Mouse (Mus musculus) heart, adult 2 months (tissue): ENCODE data around the gene Adprhl2. TPM values are rescaled to one million over a fixed set of nuclear protein-coding genes. Genes with fewer than 3 reads are reported as not detected.

Experiments
- DNase-seq, 2 experiments: peaks; one replicate each; pipeline ENCODE4 v3.0.0; 2021
- H3K27ac ChIP-seq: fragments of 200-600 bp; 2 replicates; pipeline ENCODE4 v1.8.1; 2022
- H3K27me3 ChIP-seq: fragments of 200-500 bp; 2 replicates; pipeline ENCODE4 v1.6.1; 2012; ENCODE audit warnings: mild to moderate bottlenecking, low read length, inconsistent platforms, mixed read lengths; ENCODE audit not compliant: control insufficient read depth, insufficient read depth
- H3K36me3 ChIP-seq: fragments of 200-500 bp; 2 replicates; pipeline ENCODE4 v1.6.1; 2012; ENCODE audit warnings: low read length, inconsistent platforms; ENCODE audit not compliant: control insufficient read depth, insufficient read depth
- H3K4me1 ChIP-seq: fragments of 200-500 bp; 2 replicates; pipeline ENCODE4 v1.6.1; 2011; ENCODE audit warnings: low read length; ENCODE audit not compliant: control insufficient read depth, insufficient read depth
- H3K4me3 ChIP-seq: fragments of 200-600 bp; 2 replicates; pipeline ENCODE4 v1.8.1; 2022
- H3K79me2 ChIP-seq: fragments of 200-500 bp; replicated peaks from 2 replicates; pipeline ENCODE4 v1.6.1; 2012; ENCODE audit warnings: mild to moderate bottlenecking, inconsistent platforms, low read length, moderate library complexity, mixed read lengths; ENCODE audit not compliant: control insufficient read depth, insufficient read depth
- H3K9ac ChIP-seq: fragments of 200-500 bp; 2 replicates; pipeline ENCODE4 v1.6.1; 2012; ENCODE audit warnings: low read depth, mild to moderate bottlenecking, control low read depth, inconsistent platforms, low read length, mixed read lengths
- CTCF ChIP-seq: fragments of 200-600 bp; IDR thresholded peaks from 2 replicates; pipeline ENCODE4 v1.8.1; 2022; ENCODE audit warnings: antibody characterized with exemption, mild to moderate bottlenecking, moderate library complexity
- EP300 ChIP-seq: fragments of 200-500 bp; IDR thresholded peaks from 2 replicates; pipeline ENCODE4 v1.6.1; 2011; ENCODE audit warnings: low read depth, low read length, control low read depth; ENCODE audit not compliant: insufficient read depth
- POLR2A ChIP-seq: fragments of 200-500 bp; IDR thresholded peaks from 2 replicates; pipeline ENCODE4 v1.6.1; 2011; ENCODE audit warnings: mild to moderate bottlenecking, low read depth, low read length, control low read depth; ENCODE audit not compliant: insufficient read depth
- WGBS: fragments of 180-500 bp; shearing (Covaris S2); methylation state at CpG from one replicate; pipeline ENCODE4 v1.1.7; 2018; 5-methylcytosine and 5-hydroxymethylcytosine counted together
- intact Hi-C: fragments of 180-260 bp; cut with DNase I; formaldehyde crosslinking; loops from one replicate; pipeline ENCODE4 v1.15.1; 2025
- polyA plus RNA-seq: library from polyadenylated mRNA; depleted of rRNA; stranded (reverse); fragments of >200 nt; gene quantifications from 2 replicates; pipeline ENCODE4 v1.2.3, GENCODE M21; 2012
- total RNA-seq, 2 experiments: library from RNA; stranded (reverse); gene quantifications; 2 replicates each; pipeline ENCODE4 v1.2.3; 2021

Gene Adprhl2
- total and polyA plus RNA-seq, 3 experiments: 12.9 to 14.7 (median 13.0) TPM

GRCm38 (mm10) chr4:126291196-126291595 is 30.3 kb downstream of the Adprhl2 start:
- 44% methylated on average over 13 of the region's 13 CpGs for WGBS
- no peak for DNase-seq

GRCm38 (mm10) chr4:126290314-126290713 is 31.2 kb downstream of the Adprhl2 start:
- no peak overlapping the region for H3K27ac ChIP-seq
- no peak for DNase-seq
- TF ChIP-seq POLR2A: no peak
- TF ChIP-seq CTCF: no peak
- TF ChIP-seq EP300: no peak
- H3K4me1 ChIP-seq: peaks cover 3% of the 10 kb centered on the region
- peaks cover 5% of the 10 kb centered on the region for H3K27me3 ChIP-seq
- 87% methylated on average over 8 of the region's 8 CpGs for WGBS
- no peaks in the 10 kb centered on the region for H3K36me3 ChIP-seq
- intact Hi-C loops: no loop called here
- H3K4me3 ChIP-seq: no peak overlapping the region
- no peaks in the 10 kb centered on the region for H3K79me2 ChIP-seq
- no peak overlapping the region for H3K9ac ChIP-seq

More at GRCm38 (mm10) chr4:126291196-126291595, 30.3 kb downstream of the Adprhl2 start:
- Histone ChIP-seq H3K27me3 (peaks cover 3% of the 10 kb centered on the region), H3K27ac (no peak overlapping the region), H3K4me1 (peaks cover 2% of the 10 kb centered on the region), H3K9ac (no peak overlapping the region), H3K79me2 (no peaks in the 10 kb centered on the region), H3K4me3 (no peak overlapping the region), H3K36me3 (no peaks in the 10 kb centered on the region)
- intact Hi-C loops: no loop called here
- TF ChIP-seq POLR2A: no peak
- no peak for TF ChIP-seq CTCF
- no peak for TF ChIP-seq EP300

GRCm38 (mm10) chr4:126288085-126288666 is 33.3 kb downstream of the Adprhl2 start:
- Histone ChIP-seq H3K79me2 (no peaks in the 10 kb centered on the region), H3K9ac (no peak overlapping the region), H3K4me1 (peaks cover 3% of the 10 kb centered on the region), H3K27ac (no peak overlapping the region), H3K27me3 (peaks cover 5% of the 10 kb centered on the region), H3K36me3 (no peaks in the 10 kb centered on the region), H3K4me3 (no peak overlapping the region)
- no peak for DNase-seq
- WGBS: 39% methylated on average over 17 of the region's 17 CpGs
- intact Hi-C loops: no loop called here
- TF ChIP-seq POLR2A (no peak), EP300 (no peak), CTCF (no peak)

GRCm38 (mm10) chr4:126287302-126287995 is 34.1 kb downstream of the Adprhl2 start:
- H3K9ac ChIP-seq: no peak overlapping the region
- no peaks in the 10 kb centered on the region for H3K79me2 ChIP-seq
- H3K36me3 ChIP-seq: no peaks in the 10 kb centered on the region
- intact Hi-C loops: no loop called here
- DNase-seq: no peak
- H3K4me3 ChIP-seq: no peak overlapping the region
- H3K27me3 ChIP-seq: peaks cover 5% of the 10 kb centered on the region
- peaks cover 3% of the 10 kb centered on the region for H3K4me1 ChIP-seq
- WGBS: 27% methylated on average over 11 of the region's 11 CpGs
- TF ChIP-seq POLR2A: no peak
- no peak for TF ChIP-seq CTCF
- no peak for TF ChIP-seq EP300
- no peak overlapping the region for H3K27ac ChIP-seq

GRCm38 (mm10) chr4:126286492-126286891 is 35.0 kb downstream of the Adprhl2 start, which contains the start of gene Col8a2:
TSS of gene Col8a2 (plus strand) at chr4:126286793.
- Histone ChIP-seq H3K36me3 (no peaks in the 10 kb centered on the region), H3K27me3 (peaks cover 5% of the 10 kb centered on the region), H3K27ac (no peak within 1 kb of the TSS), H3K4me3 (peak within 1 kb of the TSS; percentile 31), H3K79me2 (no peaks in the 10 kb centered on the region), H3K4me1 (peaks cover 3% of the 10 kb centered on the region), H3K9ac (peak within 1 kb of the TSS; percentile 15)
- intact Hi-C loops: no loop called here
- WGBS: 2% methylated on average over 20 of the region's 42 CpGs
- TF ChIP-seq POLR2A (no peak), EP300 (no peak), CTCF (no peak)
- DNase-seq: peak; percentile 51 to 53

- Histone ChIP-seq H3K27me3 (peaks cover 5% of the 10 kb centered on the region), H3K36me3 (no peaks in the 10 kb centered on the region), H3K9ac (no peak overlapping the region), H3K79me2 (no peaks in the 10 kb centered on the region), H3K4me1 (peaks cover 3% of the 10 kb centered on the region), H3K4me3 (no peak overlapping the region), H3K27ac (no peak overlapping the region)
- TF ChIP-seq CTCF: no peak
- no peak for TF ChIP-seq POLR2A
- no peak for TF ChIP-seq EP300
- no peak for DNase-seq
- 81% methylated on average over 8 of the region's 8 CpGs for WGBS
- intact Hi-C loops: no loop called here
Observed at GRCm38 (mm10) chr4:126283582-126283981, 37.9 kb downstream of the Adprhl2 start.
